Mouse (Mus musculus) left cerebral cortex, adult 2 months (tissue): ENCODE data around the gene Mier3. TPM values are rescaled to one million over a fixed set of nuclear protein-coding genes. Genes with fewer than 3 reads are reported as not detected.

Source experiments
- DNase-seq, 2 experiments: peaks; one replicate each; pipeline ENCODE4 v3.0.0; 2021 to 2022; ENCODE audit warnings: low spot score in 2 of 2, mixed read lengths in 1 of 2; ENCODE audit errors: extremely low spot score in 1 of 2
- H3K27ac ChIP-seq: fragments of 200-600 bp; 2 replicates; pipeline ENCODE4 v1.8.1; 2022
- H3K4me3 ChIP-seq: fragments of 200-600 bp; 2 replicates; pipeline ENCODE4 v1.8.1; 2022
- CTCF ChIP-seq: fragments of 200-600 bp; IDR thresholded peaks from 2 replicates; pipeline ENCODE4 v1.8.1; 2022; ENCODE audit warnings: antibody characterized with exemption, mild to moderate bottlenecking, moderate library complexity
- intact Hi-C: fragments of 180-260 bp; cut with DNase I; formaldehyde crosslinking; loops from one replicate; pipeline ENCODE4 v1.15.1; 2025
- total RNA-seq, 2 experiments: library from RNA; stranded (reverse); gene quantifications; 2 replicates each; pipeline ENCODE4 v1.2.3; 2021

The Mier3 gene
- total RNA-seq, 2 experiments from 2014 or later: 27.1 to 29.9 TPM

DNA sequence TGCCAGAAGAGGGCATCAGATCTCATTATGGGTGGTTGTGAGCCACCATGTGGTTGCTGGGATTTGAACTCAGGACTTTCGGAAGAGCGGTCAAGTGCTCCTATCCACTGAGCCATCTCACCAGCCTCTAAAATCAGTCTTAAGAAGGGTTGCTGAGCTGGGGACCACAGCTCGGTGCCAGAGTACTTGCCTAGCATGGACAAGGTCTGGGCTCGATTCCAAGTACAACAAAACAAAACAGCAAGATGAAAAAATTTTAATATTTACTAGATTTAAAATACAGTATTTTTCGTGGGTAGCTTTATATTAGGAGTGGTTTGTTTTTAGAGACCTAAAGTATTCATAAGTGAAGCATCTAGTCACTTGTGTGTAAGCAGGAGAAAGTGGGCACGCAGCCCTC lies 72.5 kb downstream of the Mier3 start:
- Histone ChIP-seq H3K4me3 (no peak overlapping the region), H3K27ac (no peak overlapping the region)
- no peak; the same call in 1 of the 2 replicates for TF ChIP-seq CTCF
- intact Hi-C loops: no loop called here
- no peak for DNase-seq

DNA sequence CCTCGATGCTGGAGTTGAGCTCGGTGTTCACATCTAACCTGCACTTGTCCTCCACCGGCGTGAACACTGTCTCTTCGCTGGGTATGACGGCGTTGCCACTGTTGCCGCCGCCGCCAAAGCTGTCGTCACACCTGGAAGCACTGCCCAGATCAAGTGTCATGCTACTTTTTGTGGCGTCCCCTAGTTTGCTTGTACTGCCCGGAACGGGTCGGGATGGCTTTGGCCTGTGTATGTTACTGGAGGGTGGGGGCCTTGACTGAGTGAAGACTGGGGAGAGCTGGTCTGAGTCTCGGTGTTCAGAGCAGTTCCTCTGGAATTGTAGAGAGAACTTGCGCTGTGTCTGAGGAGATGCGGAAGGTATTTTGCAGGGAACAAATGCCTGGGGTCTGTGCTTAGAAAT lies 74.6 kb downstream of the Mier3 start:
- no peak for TF ChIP-seq CTCF
- no peak for DNase-seq
- H3K27ac ChIP-seq: no peak overlapping the region
- no peak overlapping the region for H3K4me3 ChIP-seq
- intact Hi-C loops: no loop called here

DNA sequence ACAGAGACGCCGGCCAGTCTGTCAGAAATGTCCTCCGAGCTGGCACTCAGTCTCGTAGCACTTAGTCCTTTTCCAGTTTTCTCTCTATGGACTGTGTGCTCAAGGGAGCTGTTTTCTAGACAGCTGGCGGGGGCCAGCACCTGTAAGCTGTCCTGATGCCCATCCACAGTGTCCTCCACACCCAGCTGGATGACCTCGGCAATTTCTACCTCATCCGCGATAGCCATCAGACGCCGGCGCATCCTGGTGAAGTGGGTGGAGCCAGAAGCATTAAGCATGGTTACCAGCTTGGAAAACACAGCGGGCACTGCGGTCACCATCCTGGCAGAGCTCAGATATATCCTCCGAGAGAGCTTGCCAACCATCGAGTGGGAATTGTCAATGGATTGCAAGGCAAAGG lies 75.2 kb downstream of the Mier3 start:
- no peak for TF ChIP-seq CTCF
- no peak overlapping the region for H3K4me3 ChIP-seq
- intact Hi-C loops: no loop called here
- H3K27ac ChIP-seq: no peak overlapping the region
- DNase-seq: no peak

DNA sequence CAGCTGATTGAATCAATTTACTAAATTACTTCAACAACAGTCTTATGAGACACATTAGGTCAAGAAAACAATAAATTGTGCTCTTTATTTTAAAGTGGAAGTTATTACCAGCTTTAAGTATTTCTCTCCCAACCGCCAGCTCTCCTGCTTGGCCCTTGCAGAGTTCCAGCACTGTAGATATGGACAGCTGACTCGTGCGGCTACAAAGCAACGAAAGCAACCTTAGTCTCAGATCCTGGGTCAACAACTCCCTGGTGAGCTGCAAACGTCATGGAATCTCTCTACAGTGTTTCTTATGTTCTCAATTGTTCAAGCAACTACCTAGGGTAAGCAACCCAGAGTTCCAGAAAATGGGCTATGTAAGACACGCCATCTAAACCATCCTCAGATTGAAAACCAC lies 76.2 kb downstream of the Mier3 start:
- intact Hi-C loops: no loop called here

DNA sequence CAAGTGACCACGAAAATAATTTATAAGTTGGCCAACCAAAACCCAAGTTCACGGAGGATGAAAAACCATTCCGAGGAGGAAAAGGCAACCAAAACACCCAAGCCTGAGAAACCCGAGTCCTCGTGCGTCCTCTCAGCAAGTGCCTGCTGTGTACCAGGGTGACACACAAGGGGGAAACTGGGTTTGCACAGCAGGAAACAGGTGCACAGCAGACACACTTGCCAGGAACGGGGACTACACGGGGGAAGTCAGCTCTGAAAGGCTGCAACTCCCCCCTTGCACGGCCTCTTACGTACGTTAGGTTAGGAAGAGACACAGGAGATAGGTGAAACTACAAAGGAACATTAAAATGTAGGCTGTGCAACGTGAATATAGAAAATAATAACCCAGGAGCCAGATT lies 81.7 kb downstream of the Mier3 start:
- DNase-seq: no peak
- Histone ChIP-seq H3K4me3 (no peak overlapping the region), H3K27ac (no peak overlapping the region)
- intact Hi-C loops: no loop called here
- no peak for TF ChIP-seq CTCF

More for the DNA sequence above, 76.2 kb downstream of the Mier3 start:
- no peak overlapping the region for H3K4me3 ChIP-seq
- no peak overlapping the region for H3K27ac ChIP-seq
- no peak for TF ChIP-seq CTCF
- DNase-seq: no peak

Other genes starting within 250 kb of the Mier3 start
- gene Gpbp1, start 190.9 kb upstream of the Mier3 start, total RNA-seq: 10 to 100 TPM; 80.4 to 83.9 TPM
- not detected for gene Gm49496, start 131.0 kb upstream of the Mier3 start, total RNA-seq
- gene Gm10198, start 88.2 kb upstream of the Mier3 start, total RNA-seq: not detected
- gene Map3k1, start 128.0 kb downstream of the Mier3 start, total RNA-seq: 10 to 100 TPM in 1 of 2 experiments, 1 to 10 TPM in 1; 8.8 to 11.1 TPM